Mouse (Mus musculus) naive thymus-derived CD4-positive, alpha-beta T cell, adult 2 months (primary cell): ENCODE results near the gene Pax6.

ENCODE experiments used
- DNase-seq: peaks from one replicate; pipeline ENCODE4 v3.0.0-alpha.2; 2011; ENCODE audit warnings: low read depth

Pax6 gene

GRCm38 (mm10) chr2:105683771-105684410, 15.2 kb downstream of the Pax6 start:
- no peak for DNase-seq

GRCm38 (mm10) chr2:105684991-105685650, 16.4 kb downstream of the Pax6 start:
- no peak for DNase-seq

DNA sequence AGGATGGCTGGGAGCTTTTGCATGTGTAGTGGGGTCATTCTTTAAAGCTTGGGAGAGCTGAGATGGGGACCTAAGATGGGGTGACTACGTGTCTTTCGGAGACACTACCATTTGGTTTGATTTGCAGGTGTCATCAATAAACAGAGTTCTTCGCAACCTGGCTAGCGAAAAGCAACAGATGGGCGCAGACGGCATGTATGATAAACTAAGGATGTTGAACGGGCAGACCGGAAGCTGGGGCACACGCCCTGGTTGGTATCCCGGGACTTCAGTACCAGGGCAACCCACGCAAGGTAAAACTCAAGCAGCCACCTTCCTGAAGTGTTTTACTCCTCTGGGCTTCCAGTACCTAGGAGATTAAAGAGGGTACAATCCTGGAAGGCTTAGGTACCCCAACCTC, 17.0 kb downstream of the Pax6 start:
- DNase-seq: no peak

- no peak for DNase-seq
Measured at GRCm38 (mm10) chr2:105686363-105687316, 17.9 kb downstream of the Pax6 start.

GRCm38 (mm10) chr2:105687317-105687991, 18.8 kb downstream of the Pax6 start:
- no peak for DNase-seq

GRCm38 (mm10) chr2:105688011-105688410, 19.3 kb downstream of the Pax6 start:
- DNase-seq: no peak

DNA sequence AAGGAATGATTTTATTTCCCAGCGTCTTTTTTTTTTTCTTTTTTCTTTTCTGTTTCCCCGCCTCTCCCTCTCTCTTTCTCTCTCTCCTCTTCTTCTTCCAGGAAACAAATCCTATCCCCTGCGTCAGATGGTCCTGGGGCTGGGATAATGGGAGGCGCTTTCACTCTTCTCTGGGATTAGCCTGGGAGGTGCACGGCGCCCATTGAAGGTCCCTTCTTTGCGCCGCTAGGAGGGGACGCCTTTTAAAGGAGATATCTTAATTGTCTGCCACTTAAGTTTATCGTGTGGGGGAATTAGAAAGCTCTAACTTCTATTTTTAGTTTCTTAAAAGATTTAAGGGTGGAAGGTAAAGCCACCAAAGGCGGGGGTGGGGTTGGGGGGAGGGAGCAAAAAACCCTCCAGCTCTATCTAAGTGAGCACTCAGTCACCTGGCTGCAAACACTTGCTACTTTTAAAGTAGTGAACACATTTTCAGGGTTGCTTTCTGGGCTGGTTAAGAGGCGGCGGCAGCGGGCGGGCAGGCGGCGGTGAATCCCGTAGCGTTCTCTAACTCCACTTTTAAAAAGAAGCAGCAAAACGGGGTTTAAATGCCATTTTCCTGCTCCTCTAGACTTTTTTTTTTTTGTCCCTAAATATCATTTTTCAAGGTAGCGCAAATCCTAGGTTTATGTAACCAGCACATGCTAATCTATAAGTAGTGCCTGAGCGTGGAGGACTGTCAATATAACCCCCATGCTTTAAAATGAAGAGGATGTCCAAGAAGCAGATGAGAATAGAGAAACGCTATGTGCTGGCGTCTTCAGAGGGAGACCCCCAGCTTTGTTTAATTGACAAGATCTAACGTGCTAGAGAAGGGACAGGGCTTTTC, 20.0 kb downstream of the Pax6 start:
- DNase-seq: no peak

DNA sequence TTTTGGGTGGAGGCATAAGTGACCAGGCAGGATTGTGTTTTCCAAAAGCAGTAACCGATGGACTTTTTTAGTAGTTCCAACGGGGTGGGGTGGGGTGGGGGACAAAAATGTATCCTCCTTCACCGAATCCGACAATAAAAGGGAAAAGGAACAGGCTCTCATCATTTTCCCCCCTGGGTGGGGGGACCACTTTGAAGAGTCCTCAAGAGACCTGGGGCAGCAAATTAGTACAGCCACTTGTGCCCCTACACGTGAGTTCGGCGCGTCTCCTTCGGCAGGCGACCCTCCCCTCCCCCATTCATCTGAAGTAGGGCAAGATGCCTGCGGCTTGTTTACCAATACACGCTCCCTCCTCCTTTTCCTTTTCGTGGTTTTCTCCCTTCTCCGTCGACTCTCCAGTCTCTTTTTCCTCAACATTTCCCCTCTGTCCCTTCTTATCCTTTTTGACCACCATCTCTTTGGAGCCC, 20.6 kb downstream of the Pax6 start:
- DNase-seq: no peak

- DNase-seq: no peak
Measured at GRCm38 (mm10) chr2:105689771-105690639, 21.3 kb downstream of the Pax6 start.

- no peak for DNase-seq
Measured at GRCm38 (mm10) chr2:105691296-105691695, 22.6 kb downstream of the Pax6 start.

- no peak for DNase-seq
Measured at GRCm38 (mm10) chr2:105697741-105698140, 29.0 kb downstream of the Pax6 start.

DNA sequence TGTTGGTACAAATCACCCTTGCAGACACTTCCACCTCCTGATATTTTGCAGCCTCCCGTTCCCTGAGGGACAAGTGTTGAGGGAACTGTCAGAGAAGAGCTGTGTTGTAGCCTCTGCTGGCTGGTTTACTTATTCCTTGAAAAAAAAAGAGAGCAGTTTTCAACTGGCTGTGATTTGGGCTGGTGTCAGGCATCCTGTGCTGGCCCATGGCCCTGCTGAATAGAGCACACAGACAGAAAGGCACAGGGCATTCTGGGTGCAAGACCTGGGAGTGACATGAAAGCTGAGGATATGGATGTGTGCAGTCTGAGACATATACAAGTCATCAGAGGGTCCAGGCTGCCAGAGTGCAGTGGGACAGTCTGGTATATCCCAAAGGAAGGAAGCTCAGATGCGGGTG, 29.9 kb downstream of the Pax6 start:
- no peak for DNase-seq

- no peak for DNase-seq
Measured at GRCm38 (mm10) chr2:105701781-105702180, 33.1 kb downstream of the Pax6 start.

GRCm38 (mm10) chr2:105702586-105702985, 33.9 kb downstream of the Pax6 start:
- no peak for DNase-seq

DNA sequence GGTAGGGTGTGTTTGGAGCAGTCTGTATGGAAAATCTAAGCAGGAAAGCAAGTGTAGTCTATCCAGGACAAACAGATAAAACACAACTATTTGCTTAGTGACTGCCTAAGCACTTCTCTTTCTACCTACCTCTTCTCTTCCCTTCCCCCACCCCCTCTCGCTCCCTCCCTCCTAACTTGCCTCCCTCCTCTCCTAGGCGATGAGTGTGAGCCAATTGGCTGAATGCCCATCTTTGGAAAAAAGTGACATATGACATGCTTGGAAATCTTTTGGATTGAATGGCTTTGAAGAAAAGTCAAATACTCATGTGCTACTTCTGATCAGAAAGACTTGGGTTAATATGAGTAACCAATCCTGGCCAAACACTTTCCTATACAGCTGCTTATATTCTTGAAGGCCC, 36.6 kb downstream of the Pax6 start:
- no peak for DNase-seq

GRCm38 (mm10) chr2:105709126-105709525, 40.4 kb downstream of the Pax6 start:
- DNase-seq: no peak

DNA sequence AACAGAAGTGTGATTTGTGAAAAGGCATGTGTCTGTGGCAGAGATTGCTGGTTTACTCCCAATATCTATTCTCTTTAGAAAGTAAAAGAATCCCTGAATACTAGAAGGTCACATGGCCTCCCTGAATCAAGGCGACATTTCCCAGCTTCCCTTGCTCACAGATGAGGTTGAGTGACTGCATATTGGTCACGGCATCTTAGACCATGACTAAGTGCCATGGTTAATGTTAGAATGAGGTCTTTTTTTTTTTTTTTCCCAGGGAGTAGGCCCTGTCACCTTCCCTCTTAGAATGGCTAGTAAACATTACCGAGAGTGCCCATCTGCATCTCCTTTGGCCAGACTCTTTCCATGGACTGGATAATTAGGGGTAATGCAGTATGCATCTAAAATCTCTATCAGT, 41.8 kb downstream of the Pax6 start:
- DNase-seq: no peak

GRCm38 (mm10) chr2:105715409-105716115, 46.9 kb downstream of the Pax6 start:
- DNase-seq: no peak

GRCm38 (mm10) chr2:105726657-105727056, 58.0 kb downstream of the Pax6 start:
- no peak for DNase-seq
